Mouse (Mus musculus) bone marrow macrophage, adult 2 months (primary cell): Measurements from ENCODE around the gene Dach1. TPM values are rescaled to one million over a fixed set of nuclear protein-coding genes. Genes with fewer than 3 reads are reported as not detected.

ENCODE experiments used
- H3K27ac ChIP-seq: 2 replicates; pipeline ENCODE4 v1.5.1; 2012; ENCODE audit warnings: low read depth, low read length; ENCODE audit not compliant: insufficient read depth
- H3K4me1 ChIP-seq: 2 replicates; pipeline ENCODE4 v1.6.1; 2012; ENCODE audit warnings: low read length; ENCODE audit not compliant: control insufficient read depth, insufficient read depth
- H3K4me3 ChIP-seq: 2 replicates; pipeline ENCODE4 v1.5.1; 2012; ENCODE audit warnings: mild to moderate bottlenecking, low read length, moderate library complexity; ENCODE audit not compliant: insufficient read depth
- CTCF ChIP-seq: IDR thresholded peaks from 2 replicates; pipeline ENCODE4 v1.5.1; 2012; ENCODE audit warnings: low read depth, mild to moderate bottlenecking, low read length, moderate library complexity
- POLR2A ChIP-seq: IDR thresholded peaks from 2 replicates; pipeline ENCODE4 v1.6.1; 2012; ENCODE audit warnings: mild to moderate bottlenecking, low read depth, low read length, borderline replicate concordance
- polyA plus RNA-seq: library from polyadenylated mRNA; stranded (reverse); fragments of >200 nt; gene quantifications from 2 replicates; pipeline ENCODE4 v1.2.4, GENCODE M21; 2012; ENCODE audit not compliant: missing spikeins, insufficient read depth, insufficient read length

Dach1 gene
- polyA plus RNA-seq = not detected in 2 replicates

DNA sequence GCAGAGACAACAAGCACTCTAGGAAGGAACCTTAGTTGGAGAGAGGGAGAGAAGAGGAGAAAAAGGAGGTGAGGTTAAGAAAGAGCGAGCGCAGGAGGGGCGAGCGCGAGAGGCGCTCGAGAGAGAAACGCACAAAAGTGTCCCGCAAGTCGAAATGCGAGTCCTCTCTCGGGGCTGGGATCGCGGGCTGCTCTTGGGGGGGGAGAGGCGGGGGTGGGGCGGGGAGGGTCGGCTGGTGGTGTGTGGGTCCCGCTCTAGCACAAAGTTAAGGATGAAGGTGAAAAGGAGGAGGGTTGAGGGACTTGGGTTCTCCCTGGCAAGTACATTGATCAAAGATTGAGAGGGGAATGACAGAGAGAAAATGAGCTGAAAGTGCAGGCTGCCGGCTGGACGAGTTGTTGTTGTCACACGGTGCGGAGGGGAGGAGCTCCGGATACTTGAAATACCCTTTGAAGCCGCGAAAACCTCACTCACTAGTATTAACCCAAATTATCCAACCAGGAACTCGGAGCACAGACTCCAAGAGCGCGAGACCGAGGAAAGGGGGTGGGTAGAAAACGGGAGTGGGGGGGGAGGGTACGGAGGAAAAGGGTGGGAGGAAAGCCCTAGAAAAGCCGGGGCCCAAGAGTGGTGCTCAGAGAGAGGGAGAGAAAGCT, at the start of gene Dach1:
Dach1 (minus strand) TSS at position 345 of the 656 bp plus-strand sequence.
- TF ChIP-seq POLR2A (no peak), CTCF (no peak)
- Histone ChIP-seq H3K27ac (no peak within 1 kb of the TSS), H3K4me3 (peak within 1 kb of the TSS; percentile 59), H3K4me1 (no peaks in the 10 kb centered on the region)

DNA sequence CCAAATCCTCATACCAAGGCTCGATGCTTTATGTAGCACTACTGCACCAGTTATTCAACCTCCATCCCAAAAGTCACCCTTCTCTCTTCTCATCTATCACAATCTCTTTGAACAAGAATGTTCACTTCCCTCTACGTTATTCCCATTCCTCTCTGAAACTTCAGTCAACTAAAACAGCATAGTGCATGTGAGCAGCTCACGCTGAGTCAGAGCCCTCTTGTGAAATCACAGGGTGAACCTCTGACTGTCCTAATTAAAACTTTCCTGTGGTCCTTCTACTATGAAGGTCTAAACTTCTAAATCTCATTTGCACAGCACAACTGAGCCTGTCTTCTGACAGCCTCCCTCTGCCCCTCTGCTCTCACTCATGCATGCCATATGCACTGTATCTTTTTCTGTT, 30.5 kb upstream of the Dach1 start:
- Histone ChIP-seq H3K4me3 (no peak overlapping the region), H3K27ac (no peak overlapping the region), H3K4me1 (no peaks in the 10 kb centered on the region)
- TF ChIP-seq POLR2A (no peak), CTCF (no peak)

DNA sequence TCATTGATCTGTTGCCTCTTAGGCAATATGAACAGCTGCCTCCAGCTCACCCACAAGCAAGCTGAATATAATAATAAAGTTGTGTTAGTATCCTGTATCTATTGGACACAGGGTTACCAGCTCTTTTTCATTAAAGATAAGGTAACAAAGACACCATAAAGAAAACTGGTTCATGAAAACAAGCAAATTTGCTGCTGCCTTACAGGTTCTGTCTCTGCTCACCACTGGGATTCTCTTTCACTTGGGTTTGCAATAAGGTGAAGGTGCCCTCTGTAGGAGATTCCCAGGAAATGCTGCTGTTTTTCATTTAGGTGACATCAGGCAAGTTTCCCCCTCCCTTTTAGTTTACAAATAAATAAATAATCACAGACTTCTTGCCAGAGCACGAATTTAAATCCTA, 12.0 kb upstream of the Dach1 start:
- no peak overlapping the region for H3K4me3 ChIP-seq
- no peaks in the 10 kb centered on the region for H3K4me1 ChIP-seq
- H3K27ac ChIP-seq = no peak overlapping the region
- TF ChIP-seq POLR2A (no peak), CTCF (no peak)

DNA sequence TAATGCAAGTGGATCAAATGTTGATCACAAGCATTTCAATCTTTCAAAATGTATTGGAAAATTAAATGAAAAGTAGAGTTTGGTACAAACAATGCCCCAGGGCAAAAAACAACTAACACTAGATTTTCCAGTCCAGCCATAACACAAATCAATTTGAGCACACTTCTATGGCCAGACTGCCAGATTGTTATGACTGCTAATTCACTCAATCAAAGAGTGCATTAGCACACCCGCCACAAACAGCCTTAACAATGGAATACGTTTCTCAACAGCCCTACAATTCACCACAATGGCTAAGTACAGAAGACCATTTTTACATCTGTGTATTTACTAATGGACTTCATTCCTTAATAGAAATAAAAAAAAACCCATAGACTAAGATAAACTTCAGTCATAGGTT, 4.3 kb upstream of the Dach1 start:
- H3K4me3 ChIP-seq = no peak overlapping the region
- H3K4me1 ChIP-seq = no peaks in the 10 kb centered on the region
- H3K27ac ChIP-seq = no peak overlapping the region
- TF ChIP-seq CTCF = no peak
- no peak for TF ChIP-seq POLR2A

DNA sequence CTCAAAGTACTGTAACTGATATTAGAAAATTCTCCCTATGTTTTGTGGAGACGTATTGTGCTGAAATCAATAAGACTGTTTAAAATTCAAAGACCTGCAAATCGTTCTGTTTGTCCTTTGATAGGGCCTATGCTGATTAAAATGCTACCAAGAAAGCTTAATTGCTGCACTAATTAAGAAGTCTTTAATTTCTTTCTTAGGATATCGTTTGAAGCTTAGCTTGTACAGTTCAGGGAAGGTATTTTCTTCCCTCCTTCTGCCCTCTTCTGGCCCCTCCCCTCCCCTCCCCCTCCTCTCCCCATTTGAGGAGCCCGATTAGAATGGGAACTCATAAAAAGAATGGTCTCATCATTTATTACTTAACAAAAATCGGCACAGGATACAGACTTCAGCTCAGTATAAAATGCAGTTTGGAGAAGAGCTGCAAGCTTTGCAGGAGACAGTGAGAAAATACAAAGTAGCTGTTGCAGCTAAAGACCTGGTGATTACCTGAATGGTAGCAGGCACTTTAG, 2.9 kb upstream of the Dach1 start:
- no peaks in the 10 kb centered on the region for H3K4me1 ChIP-seq
- no peak overlapping the region for H3K4me3 ChIP-seq
- no peak for TF ChIP-seq CTCF
- TF ChIP-seq POLR2A = no peak
- H3K27ac ChIP-seq = no peak overlapping the region

DNA sequence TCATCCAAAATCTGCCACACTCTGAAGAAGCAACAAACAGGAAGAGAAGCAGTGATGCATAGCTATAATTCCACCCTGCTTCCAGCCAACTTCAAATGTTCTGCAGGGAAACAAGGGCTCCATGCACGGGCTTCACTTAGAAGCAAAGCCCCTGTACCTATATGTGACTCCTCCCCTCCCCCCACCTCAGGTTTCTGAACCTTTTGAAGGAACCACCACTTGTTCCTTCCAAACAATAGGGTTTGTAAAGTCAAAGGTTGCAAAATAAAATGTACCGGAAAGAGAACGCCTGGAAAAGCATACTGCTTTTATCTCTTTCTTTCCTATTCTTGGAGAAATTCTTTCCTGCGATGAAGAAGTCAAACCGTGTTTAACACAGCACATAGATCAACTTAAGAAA, 2.3 kb upstream of the Dach1 start:
- H3K4me3 ChIP-seq = no peak overlapping the region
- no peak overlapping the region for H3K27ac ChIP-seq
- H3K4me1 ChIP-seq = no peaks in the 10 kb centered on the region
- TF ChIP-seq CTCF (no peak), POLR2A (no peak)

DNA sequence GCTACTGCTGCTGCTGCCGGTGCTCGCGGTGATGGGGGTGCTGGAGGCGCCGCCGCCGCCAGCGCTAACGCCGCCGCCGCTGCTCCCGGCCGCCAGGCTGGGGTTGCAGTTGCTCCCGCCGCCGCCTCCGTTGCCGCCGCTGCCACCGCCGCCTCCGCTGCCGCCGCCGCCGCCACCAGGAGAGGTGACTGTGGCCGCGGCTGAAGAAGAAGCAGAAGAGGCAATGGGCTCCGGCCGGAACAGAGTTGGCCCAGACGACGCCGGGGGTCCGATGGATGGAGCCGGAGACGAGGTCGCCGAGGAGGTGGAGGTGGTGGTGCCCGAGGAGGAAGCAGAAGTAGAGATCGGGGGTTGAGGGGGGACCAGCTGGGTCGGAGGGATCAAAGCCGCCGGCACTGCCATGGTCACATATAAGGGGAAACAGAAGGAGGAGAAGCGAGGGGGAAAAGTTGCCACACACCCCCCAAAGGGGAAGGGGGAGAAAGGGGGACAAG, 610 bp downstream of the Dach1 start:
- H3K4me3 ChIP-seq = peak overlapping the region; percentile 59

DNA sequence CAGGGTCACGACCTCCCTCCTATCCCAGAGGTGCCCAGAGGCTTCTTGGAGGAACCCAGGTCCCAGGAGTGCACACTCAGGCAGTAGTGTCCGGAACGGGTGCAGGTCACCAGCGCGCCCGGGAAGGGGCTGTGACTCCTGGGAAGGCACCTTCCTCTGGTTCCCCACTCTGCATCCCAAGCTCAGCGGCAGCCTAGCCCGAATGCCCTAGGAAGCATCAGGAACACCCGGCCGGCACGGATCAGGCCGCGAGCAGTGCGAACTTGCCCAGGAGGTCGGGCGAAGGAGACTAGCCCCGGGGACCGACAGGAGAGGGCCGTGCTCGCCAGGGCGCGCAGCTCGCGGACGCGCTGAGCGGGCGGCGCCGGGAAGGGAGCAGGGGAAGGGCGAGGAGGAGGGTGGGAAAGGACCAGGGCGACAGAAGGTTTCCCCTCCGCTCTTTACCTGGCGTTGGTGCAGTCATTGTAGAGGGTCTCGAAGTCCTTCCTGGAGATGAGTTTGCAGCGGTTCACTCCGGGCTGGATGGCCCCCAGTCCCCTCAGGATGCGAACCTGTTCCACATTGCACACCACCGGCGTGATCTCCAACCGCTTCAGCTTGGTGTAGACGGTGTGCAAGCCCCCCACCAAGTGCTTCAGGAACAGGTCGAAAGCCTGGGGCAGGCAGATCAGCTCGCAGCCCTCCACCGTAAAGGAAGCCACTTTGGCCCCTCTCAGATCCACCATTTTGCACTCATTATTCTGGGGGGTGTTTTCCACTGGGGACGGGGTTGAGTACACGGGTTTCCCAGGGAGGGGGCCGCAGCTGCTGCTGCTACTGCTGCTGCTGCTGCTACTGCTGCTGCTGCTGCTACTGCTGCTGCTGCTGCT, 1.3 kb downstream of the Dach1 start:
- Histone ChIP-seq H3K27ac (no peak overlapping the region), H3K4me3 (peak overlapping the region; percentile 59), H3K4me1 (no peaks in the 10 kb centered on the region)
- TF ChIP-seq POLR2A (no peak), CTCF (no peak)

More for the DNA sequence above, 610 bp downstream of the Dach1 start:
- H3K4me1 ChIP-seq = no peaks in the 10 kb centered on the region
- TF ChIP-seq CTCF = no peak
- TF ChIP-seq POLR2A = no peak
- no peak overlapping the region for H3K27ac ChIP-seq

DNA sequence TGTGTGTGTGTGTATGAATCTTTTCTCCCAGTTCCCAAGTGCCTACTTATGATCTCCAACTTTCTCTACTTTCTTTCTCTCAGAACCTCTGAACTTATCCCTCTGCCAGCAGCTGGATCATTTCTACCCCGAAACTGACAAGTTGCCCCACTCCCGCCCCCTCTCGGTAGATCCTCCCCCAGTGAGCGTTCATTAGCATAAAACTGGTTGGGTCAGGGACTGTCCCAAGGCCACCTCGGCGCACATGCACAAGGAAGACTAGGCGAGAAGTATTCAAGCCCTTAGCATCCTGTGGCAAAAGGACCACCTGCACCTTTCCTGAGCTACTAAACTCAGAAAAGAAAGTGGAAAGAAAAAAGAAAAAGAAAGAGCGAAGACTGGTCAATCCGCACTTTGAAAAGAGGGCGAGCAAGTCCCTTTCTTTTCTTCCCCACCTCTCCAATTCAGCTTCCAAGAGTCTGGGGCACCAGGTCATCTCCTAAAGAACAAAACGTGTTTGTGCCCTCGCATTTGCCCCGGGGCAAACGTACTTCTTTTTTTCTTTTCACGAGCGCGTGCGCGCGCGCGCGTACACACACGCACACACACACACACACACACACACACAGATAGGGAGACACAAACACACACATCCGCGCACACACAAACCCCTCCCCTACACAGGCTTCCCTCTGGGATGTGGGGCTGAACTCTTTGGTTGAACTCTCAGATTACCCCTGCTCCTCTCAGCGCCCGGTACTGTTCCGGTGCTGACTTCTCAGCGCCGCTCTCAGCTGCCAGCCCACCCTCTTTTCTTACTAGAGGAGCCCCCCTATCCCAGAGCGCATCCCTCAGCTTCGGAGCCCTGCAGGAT, 2.2 kb downstream of the Dach1 start:
- H3K27ac ChIP-seq = no peak overlapping the region
- TF ChIP-seq CTCF (no peak), POLR2A (no peak)
- H3K4me3 ChIP-seq = peak overlapping the region; percentile 59
- H3K4me1 ChIP-seq = no peaks in the 10 kb centered on the region
